Mouse (Mus musculus) hindlimb bud, embryonic 11.5 days (tissue): Measurements from ENCODE around the gene Clec12a.

ENCODE experiments used
- DNase-seq: peaks from one replicate; pipeline ENCODE4 v3.0.0-alpha.2; 2012; ENCODE audit warnings: low read depth, low spot score; ENCODE audit errors: extremely low spot score

Gene Clec12a

GRCm38 (mm10) chr6:129369374-129370132 lies 27.1 kb downstream of the Clec12a start:
- no peak for DNase-seq

- DNase-seq: no peak
Measured at GRCm38 (mm10) chr6:129374937-129375471, 32.5 kb downstream of the Clec12a start.

- no peak for DNase-seq
Measured at GRCm38 (mm10) chr6:129380454-129380853, 38.0 kb downstream of the Clec12a start.

GRCm38 (mm10) chr6:129381736-129382135 lies 39.2 kb downstream of the Clec12a start:
- no peak for DNase-seq

- DNase-seq: no peak
Measured at GRCm38 (mm10) chr6:129383466-129383865, 41.0 kb downstream of the Clec12a start.

- no peak for DNase-seq
Measured at GRCm38 (mm10) chr6:129385000-129385399, 42.5 kb downstream of the Clec12a start.

- no peak for DNase-seq
Measured at GRCm38 (mm10) chr6:129385774-129386173, 43.3 kb downstream of the Clec12a start, which contains the start of gene Clec12b. Clec12b (minus strand) TSS chr6:129385874.

GRCm38 (mm10) chr6:129393087-129393720 lies 50.7 kb downstream of the Clec12a start:
- no peak for DNase-seq

- no peak for DNase-seq
Measured at GRCm38 (mm10) chr6:129393732-129394131, 51.2 kb downstream of the Clec12a start.

- DNase-seq: no peak
Measured at GRCm38 (mm10) chr6:129396997-129397396, 54.5 kb downstream of the Clec12a start, which contains the start of gene Clec1b. Clec1b (plus strand) TSS chr6:129397297.

- DNase-seq: no peak
Measured at GRCm38 (mm10) chr6:129399945-129400344, 57.5 kb downstream of the Clec12a start.

GRCm38 (mm10) chr6:129402404-129402803 lies 59.9 kb downstream of the Clec12a start:
- no peak for DNase-seq

GRCm38 (mm10) chr6:129403391-129403790 lies 60.9 kb downstream of the Clec12a start:
- DNase-seq: no peak

GRCm38 (mm10) chr6:129405999-129406398 lies 63.5 kb downstream of the Clec12a start:
- no peak for DNase-seq

GRCm38 (mm10) chr6:129407324-129407723 lies 64.8 kb downstream of the Clec12a start:
- DNase-seq: no peak

GRCm38 (mm10) chr6:129408562-129408961 lies 66.1 kb downstream of the Clec12a start, which contains the start of gene Clec9a:
Clec9a (plus strand) TSS chr6:129408862.
- DNase-seq: no peak

GRCm38 (mm10) chr6:129414177-129414576 lies 71.7 kb downstream of the Clec12a start:
- no peak for DNase-seq
